Mouse (Mus musculus) testis, adult 2 months (tissue): ENCODE data around the gene Gprc5d.

Source experiments
- CTCF ChIP-seq: fragments of 200-500 bp; IDR thresholded peaks from 2 replicates; pipeline ENCODE4 v1.5.1; 2012; ENCODE audit warnings: low read depth, mild to moderate bottlenecking, inconsistent platforms, low read length, moderate library complexity; ENCODE audit not compliant: control insufficient read depth, insufficient read depth, insufficient replicate concordance
- POLR2A ChIP-seq: fragments of 200-500 bp; IDR thresholded peaks from 2 replicates; pipeline ENCODE4 v1.6.1; 2012; ENCODE audit warnings: low read depth, mild to moderate bottlenecking, inconsistent platforms, low read length, moderate library complexity; ENCODE audit not compliant: control insufficient read depth

DNA sequence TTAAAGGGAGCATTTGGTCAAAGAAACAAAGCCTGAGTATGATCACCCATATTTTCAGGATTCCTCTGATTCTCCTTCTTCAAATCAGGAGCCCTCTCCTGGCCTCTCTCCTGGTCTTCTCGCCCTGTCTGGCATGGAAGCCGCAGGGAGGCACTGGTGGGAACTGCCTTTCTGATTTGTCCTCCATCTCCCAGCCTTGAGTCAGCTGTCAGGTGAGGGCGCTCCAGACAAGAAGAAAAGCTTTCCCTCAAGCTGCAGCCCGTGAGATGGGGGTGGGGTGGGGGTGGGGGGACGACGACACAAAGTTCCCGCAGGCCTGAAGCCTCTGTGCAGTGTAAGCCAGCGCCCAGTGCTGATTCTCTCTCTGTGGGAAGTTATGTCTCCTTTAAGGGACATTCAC lies 28.3 kb downstream of the Gprc5d start:
- no peak for TF ChIP-seq CTCF
- no peak for TF ChIP-seq POLR2A
